Mouse (Mus musculus) hindbrain, embryonic 14.5 days (tissue): ENCODE data around the gene Pah. TPM values are rescaled to one million over a fixed set of nuclear protein-coding genes. Genes with fewer than 3 reads are reported as not detected.
A peak's percentile ranks its signal among the peaks of the same experiment; 100 is the strongest.

ENCODE experiments used
- ATAC-seq: fragments of 200-750 bp; cut with Nextera tagmentation; 2 replicates; pipeline ENCODE4 v1.8.0; 2017; ENCODE audit warnings: moderate number of reproducible peaks, mild to moderate bottlenecking, moderate TSS enrichment, moderate library complexity; ENCODE audit not compliant: low FRiP score
- DNase-seq: peaks from one replicate; pipeline ENCODE4 v3.0.0-alpha.2; 2015; ENCODE audit warnings: low spot score
- H3K27ac ChIP-seq: fragments of 300-500 bp; sonication (generic); 2 replicates; pipeline ENCODE4 v1.5.1; 2014; ENCODE audit warnings: mild to moderate bottlenecking, moderate library complexity
- H3K27me3 ChIP-seq: fragments of 300-500 bp; sonication (generic); 2 replicates; pipeline ENCODE4 v1.6.1; 2014; ENCODE audit warnings: mild to moderate bottlenecking, low read length, mixed read lengths; ENCODE audit not compliant: control insufficient read depth, insufficient read depth
- H3K36me3 ChIP-seq: fragments of 300-500 bp; sonication (generic); replicated peaks from 2 replicates; pipeline ENCODE4 v1.6.1; 2014; ENCODE audit not compliant: control insufficient read depth, insufficient read depth
- H3K4me1 ChIP-seq: fragments of 300-500 bp; sonication (generic); replicated peaks from 2 replicates; pipeline ENCODE4 v1.6.1; 2014; ENCODE audit warnings: antibody characterized with exemption, low read length, mixed read lengths; ENCODE audit not compliant: control insufficient read depth, insufficient read depth
- H3K4me2 ChIP-seq: fragments of 300-500 bp; sonication (generic); replicated peaks from 2 replicates; pipeline ENCODE4 v1.6.1; 2014; ENCODE audit warnings: mild to moderate bottlenecking, moderate library complexity
- H3K4me3 ChIP-seq: fragments of 300-500 bp; sonication (generic); replicated peaks from 2 replicates; pipeline ENCODE4 v1.5.1; 2014; ENCODE audit warnings: mild to moderate bottlenecking, low read length
- H3K9ac ChIP-seq: fragments of 300-500 bp; sonication (generic); 2 replicates; pipeline ENCODE4 v1.6.1; 2014
- H3K9me3 ChIP-seq: fragments of 300-500 bp; sonication (generic); 2 replicates; pipeline ENCODE4 v1.6.1; 2016; ENCODE audit warnings: low read length; ENCODE audit not compliant: control insufficient read depth
- WGBS: fragments of 180-500 bp; shearing (Covaris S2); extraction: QIAGEN DNeasy Blood & Tissue Kit; methylation state at CpG from one replicate; pipeline ENCODE4 v1.1.7; 2014; 5-methylcytosine and 5-hydroxymethylcytosine counted together
- polyA plus RNA-seq: library from polyadenylated mRNA; unstranded; fragments of >200 nt; fragmentation: Nextera tagmentation; extraction: Ambion mirVana; gene quantifications from 2 replicates; pipeline ENCODE4 v1.2.1, GENCODE M21; 2014

The Pah gene
- polyA plus RNA-seq, 1 experiment from 2014 or later: 0.12 TPM

DNA sequence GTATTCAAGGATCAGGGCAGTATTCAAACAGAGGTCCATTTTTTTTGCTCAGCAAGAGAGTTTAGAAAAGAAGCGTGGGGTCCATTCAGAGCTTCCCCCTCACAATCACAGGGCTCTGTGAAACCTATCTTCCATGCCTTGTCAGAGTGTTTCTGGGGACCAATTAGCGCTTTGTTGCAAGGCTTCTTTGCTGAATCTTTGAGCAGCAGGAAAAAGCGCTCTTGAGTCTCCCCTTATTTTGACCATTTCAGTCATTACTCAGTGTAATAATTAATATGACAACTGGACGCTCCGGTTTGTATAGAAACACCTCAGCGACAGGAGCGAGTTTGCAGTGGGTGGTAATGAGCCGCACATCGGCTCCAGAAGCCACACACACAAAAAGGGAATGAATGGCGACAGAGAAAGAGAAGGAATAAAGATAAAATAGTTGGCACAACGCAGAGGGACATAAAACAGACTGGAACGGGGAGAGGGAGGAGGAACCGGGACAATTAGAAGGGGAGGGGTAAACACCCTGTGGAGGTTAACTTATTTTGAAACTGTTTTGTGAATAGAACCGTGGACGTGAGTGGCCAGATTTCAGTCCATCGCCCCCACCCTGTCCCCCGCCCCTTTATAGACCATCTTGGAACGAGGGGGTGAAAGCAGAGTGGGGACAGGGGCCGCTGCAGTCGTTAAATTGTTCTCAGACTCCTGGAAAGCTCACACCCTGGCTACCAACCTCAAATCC lies 20.5 kb upstream of the Pah start:
- no peaks in the 10 kb centered on the region; the same call in 1 of the 2 replicates for H3K4me1 ChIP-seq
- no peak overlapping the region for H3K9ac ChIP-seq
- H3K4me2 ChIP-seq: peak overlapping the region; percentile 43
- ATAC-seq (peak; percentile 73), DNase-seq (no peak)
- WGBS: 5% methylated on average over 20 of the region's 20 CpGs
- peaks cover 20% of the 10 kb centered on the region for H3K27me3 ChIP-seq
- H3K4me3 ChIP-seq: peak overlapping the region; percentile 13
- H3K9me3 ChIP-seq: peaks cover 5% of the 10 kb centered on the region; the same call in 1 of the 2 replicates
- H3K36me3 ChIP-seq: no peaks in the 10 kb centered on the region
- no peak overlapping the region for H3K27ac ChIP-seq

DNA sequence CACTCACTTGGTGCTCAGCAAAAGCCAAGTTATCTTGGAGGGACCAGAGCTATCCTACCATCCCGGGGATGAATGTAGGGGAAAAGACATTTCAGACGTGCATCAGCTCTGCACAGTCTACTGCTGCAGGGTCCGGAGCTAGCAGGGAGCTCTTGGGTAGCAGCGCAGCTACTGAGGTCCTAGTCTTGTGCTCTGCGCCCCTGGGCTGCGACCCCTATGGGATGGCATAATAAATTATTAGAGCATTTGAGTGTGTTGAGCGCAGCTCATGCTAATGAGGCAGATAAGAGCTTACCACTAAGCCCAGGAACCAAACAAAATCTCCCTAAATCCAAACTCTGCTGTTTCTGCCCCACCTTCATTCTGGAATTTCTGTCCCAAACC lies 19.9 kb upstream of the Pah start:
- 4% methylated on average over 7 of the region's 7 CpGs for WGBS
- no peak for DNase-seq
- no peaks in the 10 kb centered on the region; the same call in 1 of the 2 replicates for H3K4me1 ChIP-seq
- peak overlapping the region; percentile 43 for H3K4me2 ChIP-seq
- no peak overlapping the region for H3K9ac ChIP-seq
- H3K27ac ChIP-seq: no peak overlapping the region
- H3K4me3 ChIP-seq: peak overlapping the region; percentile 13; the same call in 1 of the 2 replicates
- H3K36me3 ChIP-seq: no peaks in the 10 kb centered on the region
- H3K9me3 ChIP-seq: peaks cover 5% of the 10 kb centered on the region; the same call in 1 of the 2 replicates
- H3K27me3 ChIP-seq: peaks cover 20% of the 10 kb centered on the region
- ATAC-seq: peak; percentile 68

DNA sequence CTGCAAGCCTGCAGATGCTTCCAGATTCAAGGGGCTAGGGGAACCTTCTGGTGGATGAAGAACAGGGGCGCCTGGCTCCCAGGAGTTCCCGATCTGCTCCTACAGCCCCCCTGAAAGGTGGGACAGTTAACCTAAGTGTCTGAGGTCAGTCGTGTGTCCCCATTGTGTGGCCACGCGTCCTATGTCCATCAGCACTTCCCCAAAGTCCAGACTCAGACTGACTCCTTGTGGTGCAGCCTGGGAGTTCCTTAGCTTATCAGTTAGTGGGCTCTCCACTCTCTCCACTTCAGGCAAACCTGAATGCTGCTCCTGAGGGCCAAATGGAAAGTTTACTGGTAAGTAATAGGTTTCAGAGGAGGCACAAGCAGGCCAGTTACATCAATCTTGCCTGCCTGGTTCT lies 19.3 kb upstream of the Pah start:
- no peaks in the 10 kb centered on the region for H3K36me3 ChIP-seq
- no peak overlapping the region for H3K4me3 ChIP-seq
- H3K27me3 ChIP-seq: peaks cover 16% of the 10 kb centered on the region; the same call in 1 of the 2 replicates
- H3K9ac ChIP-seq: no peak overlapping the region
- H3K4me2 ChIP-seq: no peak overlapping the region
- H3K27ac ChIP-seq: no peak overlapping the region
- no peaks in the 10 kb centered on the region; the same call in 1 of the 2 replicates for H3K4me1 ChIP-seq
- H3K9me3 ChIP-seq: peaks cover 5% of the 10 kb centered on the region; the same call in 1 of the 2 replicates
- 12% methylated on average over 5 of the region's 5 CpGs for WGBS
- no peak for ATAC-seq
- no peak for DNase-seq

DNA sequence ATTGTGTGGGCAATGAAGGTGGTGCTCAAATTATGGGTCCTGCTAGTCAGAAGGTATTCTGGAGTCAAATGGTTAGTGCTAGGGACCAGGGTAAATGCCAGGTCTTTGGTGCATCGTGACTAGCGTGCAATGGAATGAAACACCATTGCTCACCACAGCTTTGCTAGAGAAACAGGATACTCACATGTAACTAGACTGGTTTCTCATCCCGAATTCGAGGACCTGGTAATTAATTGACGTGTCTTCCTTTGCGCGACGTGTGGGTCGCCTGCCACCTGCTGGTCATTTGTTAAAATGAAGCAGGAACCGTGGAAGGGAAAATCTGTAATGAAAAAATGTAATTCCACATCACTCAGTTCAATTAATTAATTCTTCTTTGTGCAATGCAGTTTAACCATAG lies 17.6 kb upstream of the Pah start:
- no peaks in the 10 kb centered on the region for H3K36me3 ChIP-seq
- peak; percentile 82 for DNase-seq
- no peak overlapping the region for H3K9ac ChIP-seq
- H3K27me3 ChIP-seq: peaks cover 11% of the 10 kb centered on the region; the same call in 1 of the 2 replicates
- ATAC-seq: peak; percentile 38; the same call in 1 of the 2 replicates
- H3K4me3 ChIP-seq: no peak overlapping the region
- H3K4me1 ChIP-seq: no peaks in the 10 kb centered on the region; the same call in 1 of the 2 replicates
- H3K4me2 ChIP-seq: peak overlapping the region; percentile 14
- H3K27ac ChIP-seq: no peak overlapping the region
- WGBS: 3% methylated on average over 10 of the region's 10 CpGs
- H3K9me3 ChIP-seq: no peaks in the 10 kb centered on the region

DNA sequence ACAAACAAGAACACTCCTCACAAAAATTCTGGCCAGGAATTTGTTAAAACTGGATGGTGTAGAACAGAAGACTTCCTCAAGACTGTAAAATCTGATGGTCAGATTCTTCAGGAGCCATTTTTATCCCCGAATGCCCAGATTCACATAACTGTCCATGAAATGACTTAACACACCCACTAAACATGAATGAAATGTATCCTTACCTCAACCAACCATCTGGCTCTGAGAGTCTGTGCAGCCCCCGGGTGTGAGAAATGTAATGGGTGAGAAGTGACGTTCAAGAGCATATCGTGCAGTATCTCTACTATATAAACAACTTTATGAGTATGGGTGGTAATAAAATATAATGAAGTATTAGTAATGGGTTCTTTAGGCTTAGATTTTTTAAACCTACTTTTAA lies 13.0 kb upstream of the Pah start:
- Histone ChIP-seq H3K4me2 (no peak overlapping the region), H3K4me1 (no peaks in the 10 kb centered on the region), H3K27me3 (no peaks in the 10 kb centered on the region), H3K4me3 (no peak overlapping the region), H3K27ac (no peak overlapping the region), H3K9me3 (no peaks in the 10 kb centered on the region), H3K36me3 (no peaks in the 10 kb centered on the region), H3K9ac (no peak overlapping the region)
- no peak for ATAC-seq
- no peak for DNase-seq
- WGBS: 91% methylated on average over 4 of the region's 4 CpGs

DNA sequence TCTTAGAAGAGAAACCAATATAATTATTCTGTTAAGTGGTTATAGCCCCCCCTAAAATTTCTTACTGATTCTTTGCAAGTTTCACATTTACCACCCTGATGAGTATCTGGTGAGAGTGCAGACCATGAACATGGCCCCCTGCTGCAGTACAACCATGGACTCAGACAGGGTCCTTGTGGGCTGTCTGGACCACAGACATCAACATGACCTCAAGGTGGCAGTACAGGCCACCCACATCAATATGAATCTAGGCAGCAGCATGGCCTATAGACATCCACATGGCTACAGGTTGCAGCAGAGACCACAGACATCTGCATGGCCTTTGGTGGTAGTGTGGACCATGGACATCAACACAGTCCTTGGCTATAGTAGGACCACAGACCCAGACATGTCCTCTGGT lies 8.5 kb upstream of the Pah start:
- DNase-seq (no peak), ATAC-seq (no peak)
- no peak overlapping the region for H3K4me3 ChIP-seq
- H3K27ac ChIP-seq: no peak overlapping the region
- H3K9me3 ChIP-seq: no peaks in the 10 kb centered on the region
- no peak overlapping the region for H3K9ac ChIP-seq
- H3K4me1 ChIP-seq: no peaks in the 10 kb centered on the region
- H3K27me3 ChIP-seq: no peaks in the 10 kb centered on the region
- H3K4me2 ChIP-seq: no peak overlapping the region
- no peaks in the 10 kb centered on the region for H3K36me3 ChIP-seq

DNA sequence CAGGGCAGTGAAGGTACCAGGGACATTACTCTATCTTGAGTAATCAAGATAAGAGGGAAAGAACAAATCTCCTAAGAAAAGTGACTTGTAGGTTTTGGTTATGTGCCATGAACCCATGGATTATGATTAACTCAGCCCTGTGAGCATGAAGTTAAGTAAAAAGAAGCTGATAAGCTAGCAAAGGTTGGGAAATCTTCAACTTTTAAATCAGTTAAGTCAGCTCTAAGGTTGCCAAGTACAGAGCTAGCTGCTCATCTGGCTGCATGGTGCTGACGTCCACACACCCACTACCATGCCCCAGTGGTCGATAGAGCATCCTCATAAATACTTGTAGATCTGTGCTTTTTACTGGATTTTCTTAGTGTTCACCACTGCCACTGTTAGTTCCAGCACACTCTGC lies 3.0 kb upstream of the Pah start:
- Histone ChIP-seq H3K27ac (no peak overlapping the region), H3K9ac (no peak overlapping the region), H3K9me3 (no peaks in the 10 kb centered on the region), H3K4me1 (no peaks in the 10 kb centered on the region), H3K4me3 (no peak overlapping the region), H3K4me2 (no peak overlapping the region), H3K36me3 (no peaks in the 10 kb centered on the region), H3K27me3 (no peaks in the 10 kb centered on the region)
- no peak for DNase-seq
- ATAC-seq: no peak
- WGBS: 89% methylated on average over 2 of the region's 2 CpGs

DNA sequence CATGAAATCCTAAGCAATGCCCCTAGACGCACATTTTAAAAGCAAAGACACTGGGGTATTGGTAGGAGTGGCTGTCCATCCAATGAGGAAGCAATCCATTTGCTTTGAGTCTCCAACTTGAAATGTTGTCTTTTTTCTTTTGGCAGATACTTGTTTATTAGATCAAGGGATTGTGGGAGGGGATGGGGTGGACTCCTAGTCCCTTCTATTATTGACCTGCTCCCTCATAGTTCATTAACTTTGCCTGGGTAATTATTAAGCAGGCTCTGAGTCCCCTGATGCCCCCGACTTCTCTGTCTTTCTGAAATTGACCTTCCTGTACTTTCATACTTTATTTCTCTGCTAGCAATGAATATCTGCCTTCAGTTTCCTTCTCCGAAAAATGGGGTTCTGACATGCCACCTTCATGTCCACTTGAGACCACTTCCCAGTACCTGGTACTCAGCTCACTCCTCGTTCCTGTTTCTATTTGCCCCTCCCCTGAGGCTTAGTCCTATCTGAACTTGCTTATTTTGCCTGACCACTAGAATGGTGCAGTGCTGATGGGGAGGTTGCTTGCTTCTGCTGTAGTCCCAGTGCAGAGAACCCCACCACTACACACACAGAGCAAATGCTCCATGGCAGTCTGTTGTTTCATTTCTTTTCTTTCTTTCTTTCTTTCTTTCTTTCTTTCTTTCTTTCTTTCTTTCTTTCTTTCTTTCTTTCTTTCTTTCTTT lies 1.0 kb upstream of the Pah start:
- Histone ChIP-seq H3K27me3 (no peaks in the 10 kb centered on the region), H3K4me1 (no peaks in the 10 kb centered on the region), H3K9ac (no peak overlapping the region), H3K4me3 (no peak overlapping the region), H3K4me2 (no peak overlapping the region), H3K27ac (no peak overlapping the region), H3K9me3 (no peaks in the 10 kb centered on the region), H3K36me3 (no peaks in the 10 kb centered on the region)
- DNase-seq (no peak), ATAC-seq (no peak)
- 79% methylated on average over 4 of the region's 4 CpGs for WGBS

DNA sequence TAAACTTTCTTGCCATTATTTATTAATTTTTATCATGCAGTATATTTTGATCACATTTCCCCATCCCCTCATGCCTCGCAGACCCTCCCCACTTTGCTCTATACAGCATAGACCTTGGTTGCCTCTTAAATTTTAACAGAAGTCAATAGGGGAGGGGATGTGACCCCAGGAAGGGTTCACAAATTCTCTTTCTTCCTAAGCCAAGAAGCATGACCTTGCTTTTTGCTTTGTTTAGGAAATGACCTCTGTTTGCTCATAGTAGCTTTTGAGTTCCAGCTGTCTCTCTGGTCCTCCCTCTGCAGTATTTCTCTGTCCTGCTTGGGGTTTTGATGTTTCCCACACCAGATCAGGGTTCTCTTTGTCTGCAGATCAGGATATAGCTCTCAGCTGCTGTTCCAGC lies 12.6 kb downstream of the Pah start:
- ATAC-seq (no peak), DNase-seq (no peak)
- H3K36me3 ChIP-seq: no peaks in the 10 kb centered on the region
- no peaks in the 10 kb centered on the region for H3K9me3 ChIP-seq
- WGBS: 89% methylated on average over 1 of the region's 1 CpGs
- no peak overlapping the region for H3K4me2 ChIP-seq
- H3K4me3 ChIP-seq: no peak overlapping the region
- H3K27me3 ChIP-seq: no peaks in the 10 kb centered on the region
- H3K27ac ChIP-seq: no peak overlapping the region
- no peak overlapping the region for H3K9ac ChIP-seq
- no peaks in the 10 kb centered on the region for H3K4me1 ChIP-seq
